Mouse (Mus musculus): ENCODE data around the gene Ldhd. TPM values are rescaled to one million over a fixed set of nuclear protein-coding genes. Genes with fewer than 3 reads are reported as not detected.
A peak's percentile ranks its signal among the peaks of the same experiment; 100 is the strongest.

The Ldhd gene
- polyA plus RNA-seq, 1 experiment from 2014 or later, result 0.09 TPM

DNA sequence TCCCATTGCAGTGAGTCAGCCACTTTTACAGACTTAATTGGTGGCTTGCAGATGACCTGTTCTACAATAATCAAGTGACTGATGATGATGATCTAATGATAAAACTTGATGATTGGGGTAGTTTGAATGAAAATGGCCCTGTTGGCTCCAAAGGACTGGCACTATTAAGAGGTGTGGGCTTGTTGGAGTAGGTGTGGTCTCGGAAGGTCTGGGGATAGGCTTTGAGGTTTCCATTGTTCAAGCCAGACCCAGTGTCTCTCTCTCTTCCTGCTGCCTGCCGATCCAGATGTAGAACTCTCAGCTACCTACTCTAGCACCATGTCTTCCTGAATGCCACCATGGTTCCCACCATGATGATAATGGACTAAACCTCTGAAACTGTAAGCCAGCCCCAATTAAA lies 41.8 kb downstream of the Ldhd start:
- no peak for DNase-seq (ENCODE audit: low spot score)
- Histone ChIP-seq H3K9me3 (replicated peaks) (0 out of 2 replicates have a peak, but pooled peaks cover 4% of the 10 kb centered on the region), H3K27me3 (ENCODE audit: low read depth, poor library complexity, severe bottlenecking) (no peaks in the 10 kb centered on the region), H3K4me1 (peaks cover 12% of the 10 kb centered on the region), H3K36me3 (peaks cover 13% of the 10 kb centered on the region), H3K4me3 (no peak overlapping the region), H3K27ac (replicated peaks) (no peak overlapping the region)
- WGBS, result 94% methylated on average over 2 of the region's 2 CpGs

DNA sequence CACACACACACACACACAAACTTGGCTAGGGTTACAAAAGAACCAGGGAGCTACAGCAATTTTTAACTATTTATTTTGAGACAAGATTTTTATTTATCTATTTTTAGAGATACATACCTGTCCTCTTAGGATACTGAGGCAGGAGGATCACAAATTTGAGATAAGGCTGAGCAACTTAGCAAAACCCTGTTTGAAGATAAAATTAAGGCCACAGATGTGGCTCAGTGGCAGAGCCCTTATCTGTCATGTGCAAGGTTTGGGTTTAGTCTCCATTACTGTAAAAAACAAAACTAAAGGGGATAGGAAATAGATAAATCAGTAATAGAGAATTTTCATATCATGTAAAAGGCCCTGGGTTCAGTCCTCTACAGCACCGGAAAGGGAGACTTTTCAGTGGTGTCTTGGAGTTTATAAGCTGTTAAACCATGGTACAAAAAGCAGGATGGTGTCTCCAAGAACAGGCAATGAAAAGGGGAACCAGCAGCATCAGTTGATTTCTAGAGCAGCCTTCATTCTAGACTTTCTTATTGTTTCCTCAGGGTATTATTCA lies 42.6 kb downstream of the Ldhd start:
- Histone ChIP-seq H3K27ac (replicated peaks) (no peak overlapping the region), H3K27me3 (ENCODE audit: low read depth, poor library complexity, severe bottlenecking) (no peaks in the 10 kb centered on the region), H3K9me3 (replicated peaks) (0 out of 2 replicates have a peak, but pooled peaks cover 4% of the 10 kb centered on the region), H3K4me1 (peaks cover 8% of the 10 kb centered on the region), H3K4me3 (no peak overlapping the region), H3K36me3 (peaks cover 13% of the 10 kb centered on the region)
- WGBS, result 98% methylated on average over 1 of the region's 1 CpGs
- DNase-seq (ENCODE audit: low spot score), result no peak

DNA sequence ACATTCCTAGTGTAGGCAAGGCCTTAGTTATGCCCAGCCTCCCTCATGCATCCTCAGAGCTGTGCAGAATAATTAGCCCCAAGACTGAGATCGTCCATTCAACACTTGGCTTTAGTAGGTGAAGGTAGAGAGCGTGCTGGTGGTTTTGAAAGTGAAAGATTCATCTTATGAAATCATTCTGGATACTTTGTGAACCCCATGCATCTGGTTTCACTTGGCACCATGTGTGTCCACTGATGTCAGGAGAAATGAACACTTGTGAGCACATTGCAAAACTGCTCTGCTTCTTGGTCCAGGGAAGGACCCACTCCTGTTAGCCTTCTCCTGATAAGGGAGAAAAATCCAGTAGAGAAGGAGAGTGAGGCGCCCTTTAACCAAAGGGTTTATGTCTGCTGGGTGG lies 45.2 kb downstream of the Ldhd start:
- 98% methylated on average over 3 of the region's 3 CpGs for WGBS
- no peak for DNase-seq (ENCODE audit: low spot score)
- peaks cover 10% of the 10 kb centered on the region for H3K36me3 ChIP-seq

DNA sequence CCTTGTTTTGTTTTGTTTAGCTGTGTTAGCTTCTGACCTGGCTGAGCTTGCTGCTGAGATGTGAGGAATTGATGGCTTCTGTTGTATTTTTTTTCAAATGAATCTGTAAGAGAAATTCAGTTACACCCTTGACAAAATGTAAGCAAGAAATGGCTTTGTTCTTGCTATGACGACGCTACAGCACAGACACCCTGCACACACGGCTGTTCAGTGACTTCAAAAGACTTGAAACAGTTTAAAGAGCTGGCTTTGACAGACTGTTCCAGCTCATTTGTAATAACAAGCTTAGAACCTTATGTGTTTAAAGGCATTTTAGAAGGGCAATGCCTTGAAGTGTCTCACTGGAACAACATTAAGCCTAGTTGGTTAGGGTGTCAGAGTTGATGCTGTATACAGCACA lies 47.8 kb downstream of the Ldhd start:
- Histone ChIP-seq H3K4me3 (no peak overlapping the region), H3K36me3 (peaks cover 27% of the 10 kb centered on the region), H3K27me3 (ENCODE audit: low read depth, poor library complexity, severe bottlenecking) (no peaks in the 10 kb centered on the region), H3K9me3 (replicated peaks) (0 out of 2 replicates have a peak, but pooled peaks cover 4% of the 10 kb centered on the region), H3K4me1 (peaks cover 9% of the 10 kb centered on the region), H3K27ac (replicated peaks) (no peak overlapping the region)
- 92% methylated on average over 3 of the region's 3 CpGs for WGBS
- no peak for DNase-seq (ENCODE audit: low spot score)

More for the DNA sequence above, 45.2 kb downstream of the Ldhd start:
- Histone ChIP-seq H3K27me3 (ENCODE audit: low read depth, poor library complexity, severe bottlenecking) (no peaks in the 10 kb centered on the region), H3K4me3 (no peak overlapping the region), H3K9me3 (replicated peaks) (0 out of 2 replicates have a peak, but pooled peaks cover 4% of the 10 kb centered on the region), H3K27ac (replicated peaks) (no peak overlapping the region), H3K4me1 (no peaks in the 10 kb centered on the region; the same call in 1 of the 2 replicates)

DNA sequence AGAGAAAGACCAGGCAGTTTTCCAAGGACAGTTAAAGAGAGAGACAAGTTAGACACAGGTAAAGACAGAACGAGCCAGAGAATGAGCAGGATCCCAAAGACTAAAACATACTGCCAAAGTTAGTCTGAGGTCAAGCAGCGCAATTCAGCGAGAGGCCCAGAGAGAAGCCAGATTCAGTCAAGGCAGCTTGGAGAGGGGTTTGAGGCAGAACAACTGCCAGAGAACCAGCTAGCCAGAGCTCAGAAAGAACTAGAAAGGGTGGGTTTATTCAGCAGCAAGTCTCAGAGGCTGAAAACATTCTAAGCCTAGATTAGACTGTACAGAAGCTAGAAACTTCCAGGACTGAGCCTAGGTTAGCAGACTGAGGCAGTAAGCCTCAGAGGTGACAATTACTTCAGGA lies 49.9 kb downstream of the Ldhd start:
- H3K4me3 ChIP-seq, result no peak overlapping the region
- WGBS, result 90% methylated on average over 3 of the region's 3 CpGs
- DNase-seq (ENCODE audit: low spot score), result no peak
- H3K9me3 ChIP-seq (replicated peaks), result peaks cover 4% of the 10 kb centered on the region; the same call in 1 of the 2 replicates
- peaks cover 36% of the 10 kb centered on the region for H3K36me3 ChIP-seq
- H3K4me1 ChIP-seq, result peaks cover 9% of the 10 kb centered on the region
- no peak overlapping the region for H3K27ac ChIP-seq (replicated peaks)
- H3K27me3 ChIP-seq (ENCODE audit: low read depth, poor library complexity, severe bottlenecking), result no peaks in the 10 kb centered on the region

DNA sequence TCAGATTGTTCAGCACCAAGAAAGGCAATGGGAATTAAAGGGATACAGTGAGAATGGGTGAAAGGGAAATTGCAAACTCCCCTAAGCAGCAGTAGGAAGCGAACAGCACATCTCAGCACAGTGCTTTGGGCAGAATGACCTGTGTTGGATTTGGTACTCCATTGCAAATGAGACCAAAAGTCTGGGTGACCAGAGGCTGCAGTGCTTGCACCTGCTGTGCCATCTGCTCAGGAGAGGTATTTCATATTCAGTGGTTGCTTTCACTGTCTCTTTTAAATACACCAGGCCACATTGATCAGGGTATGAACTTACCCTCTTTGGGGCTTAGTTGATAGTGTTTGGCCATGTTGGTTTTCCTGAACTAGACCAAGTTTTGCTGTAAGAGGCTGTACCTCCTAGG lies 50.9 kb downstream of the Ldhd start:
- DNase-seq (ENCODE audit: low spot score), result no peak
- H3K9me3 ChIP-seq (replicated peaks), result peaks cover 4% of the 10 kb centered on the region; the same call in 1 of the 2 replicates
- 100% methylated on average over 1 of the region's 1 CpGs for WGBS
- H3K27me3 ChIP-seq (ENCODE audit: low read depth, poor library complexity, severe bottlenecking), result no peaks in the 10 kb centered on the region
- H3K4me1 ChIP-seq, result peaks cover 9% of the 10 kb centered on the region
- no peak overlapping the region for H3K27ac ChIP-seq (replicated peaks)
- no peak overlapping the region for H3K4me3 ChIP-seq
- peaks cover 43% of the 10 kb centered on the region for H3K36me3 ChIP-seq

DNA sequence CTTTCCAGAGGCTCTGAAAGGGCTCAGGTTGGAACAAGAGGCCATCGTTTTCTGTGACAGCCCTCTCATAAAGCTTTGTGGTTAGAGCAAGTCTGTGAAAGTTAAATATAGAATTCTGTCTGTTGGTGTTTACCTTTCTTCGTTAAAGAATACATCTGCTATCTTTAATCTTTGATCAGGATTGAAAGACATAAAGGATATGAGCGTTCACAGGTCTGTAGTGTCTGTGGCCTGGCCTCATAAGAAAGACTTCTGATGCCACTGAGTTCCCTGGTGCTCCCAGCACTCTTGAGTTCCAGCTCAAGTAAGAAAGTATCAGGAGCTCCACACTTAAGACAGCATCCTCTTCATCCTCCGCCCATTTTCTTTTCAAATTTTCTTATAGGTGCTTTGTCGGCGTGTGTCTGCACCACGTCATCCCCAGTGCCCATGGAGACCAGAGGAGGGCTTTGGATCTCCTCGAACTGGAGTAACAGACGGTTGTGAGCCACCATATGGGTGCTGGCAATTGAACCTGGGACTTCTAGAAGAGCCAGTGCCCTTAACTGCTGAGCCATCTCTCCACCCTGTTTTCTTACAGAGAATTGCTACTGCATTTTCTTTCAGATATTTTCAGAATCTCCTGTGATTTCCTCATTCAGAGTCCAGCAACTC lies 52.2 kb downstream of the Ldhd start:
- Histone ChIP-seq H3K9me3 (replicated peaks) (no peaks in the 10 kb centered on the region; the same call in 1 of the 2 replicates), H3K4me1 (peaks cover 16% of the 10 kb centered on the region), H3K36me3 (peaks cover 35% of the 10 kb centered on the region), H3K4me3 (no peak overlapping the region), H3K27ac (replicated peaks) (no peak overlapping the region), H3K27me3 (ENCODE audit: low read depth, poor library complexity, severe bottlenecking) (no peaks in the 10 kb centered on the region)
- DNase-seq (ENCODE audit: low spot score), result no peak
- 91% methylated on average over 9 of the region's 9 CpGs for WGBS

DNA sequence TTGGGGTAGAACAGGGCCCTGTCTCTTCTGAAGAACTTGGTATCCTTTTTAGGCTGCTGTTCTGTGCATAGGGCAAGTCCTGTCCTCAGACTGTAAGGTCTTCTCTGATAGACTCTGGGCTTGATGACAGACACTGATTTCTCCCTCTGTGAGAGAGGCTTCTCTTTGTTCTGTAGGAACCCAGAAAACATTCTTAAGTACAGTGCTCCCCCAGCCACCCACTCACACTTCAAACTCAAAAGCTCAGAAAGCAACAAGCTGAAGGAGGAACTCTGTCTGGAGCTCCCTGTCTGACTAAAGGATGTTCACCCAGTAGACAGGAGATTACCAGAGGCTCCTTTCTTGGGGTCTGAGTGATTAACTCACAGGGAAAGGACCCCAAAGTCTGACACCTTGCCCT lies 53.7 kb downstream of the Ldhd start:
- H3K9me3 ChIP-seq (replicated peaks), result no peaks in the 10 kb centered on the region; the same call in 1 of the 2 replicates
- H3K4me3 ChIP-seq, result no peak overlapping the region
- H3K27ac ChIP-seq (replicated peaks), result no peak overlapping the region
- H3K36me3 ChIP-seq, result peaks cover 35% of the 10 kb centered on the region
- no peaks in the 10 kb centered on the region for H3K27me3 ChIP-seq (ENCODE audit: low read depth, poor library complexity, severe bottlenecking)
- H3K4me1 ChIP-seq, result peaks cover 31% of the 10 kb centered on the region
- DNase-seq (ENCODE audit: low spot score), result no peak

DNA sequence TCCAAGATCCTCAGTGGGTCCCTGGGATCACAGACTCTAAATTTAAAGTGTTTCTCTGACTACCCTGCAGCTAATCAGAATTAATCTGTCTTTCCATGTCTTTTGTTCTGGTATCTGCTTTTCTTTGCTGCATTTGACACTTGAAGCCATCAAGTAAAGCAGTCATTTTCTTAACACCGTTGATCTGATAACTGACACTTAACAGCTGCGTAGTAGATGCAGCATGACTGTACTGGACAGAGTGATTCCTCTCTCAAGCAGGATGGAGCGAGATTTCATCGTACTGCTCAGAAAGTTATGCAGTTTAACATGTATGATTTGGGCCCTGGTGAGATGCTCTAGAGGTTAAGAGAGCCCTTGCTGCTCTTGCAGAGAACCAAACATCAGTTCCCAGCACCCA lies 54.7 kb downstream of the Ldhd start:
- Histone ChIP-seq H3K27me3 (ENCODE audit: low read depth, poor library complexity, severe bottlenecking) (no peaks in the 10 kb centered on the region), H3K4me3 (no peak overlapping the region), H3K36me3 (peaks cover 35% of the 10 kb centered on the region), H3K9me3 (replicated peaks) (no peaks in the 10 kb centered on the region; the same call in 1 of the 2 replicates), H3K27ac (replicated peaks) (no peak overlapping the region), H3K4me1 (peaks cover 31% of the 10 kb centered on the region)
- no peak for DNase-seq (ENCODE audit: low spot score)
- 96% methylated on average over 4 of the region's 4 CpGs for WGBS

DNA sequence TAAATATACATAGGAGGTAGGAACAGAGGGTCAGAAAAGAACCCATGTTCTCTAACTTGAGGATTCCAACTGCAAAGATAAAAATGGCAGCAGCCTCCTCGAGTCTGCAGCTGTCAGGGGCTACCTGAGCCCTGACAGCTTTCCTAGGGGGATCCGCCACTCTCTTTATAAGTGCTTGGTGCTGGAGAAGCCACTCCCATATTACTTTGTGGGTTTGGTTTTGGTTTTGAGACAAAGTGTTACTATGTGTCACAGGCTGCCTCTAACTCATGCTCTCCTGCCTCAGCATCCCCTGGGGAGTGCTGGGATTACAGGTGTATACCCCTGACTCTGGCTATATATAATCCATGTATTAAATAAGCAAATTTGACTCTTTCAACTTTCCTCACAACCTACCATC lies 56.2 kb downstream of the Ldhd start:
- WGBS, result 88% methylated on average over 2 of the region's 2 CpGs
- H3K4me1 ChIP-seq, result peaks cover 35% of the 10 kb centered on the region
- no peak for DNase-seq (ENCODE audit: low spot score)

More for the DNA sequence above, 56.2 kb downstream of the Ldhd start:
- peaks cover 28% of the 10 kb centered on the region for H3K36me3 ChIP-seq
- H3K9me3 ChIP-seq (replicated peaks), result no peaks in the 10 kb centered on the region; the same call in 1 of the 2 replicates
- H3K27ac ChIP-seq (replicated peaks), result 0 out of 2 replicates have a peak overlapping the region, but pooled peaks have one; percentile 43
- no peak overlapping the region for H3K4me3 ChIP-seq
- no peaks in the 10 kb centered on the region for H3K27me3 ChIP-seq (ENCODE audit: low read depth, poor library complexity, severe bottlenecking)

Other genes with a start within 250 kb of the Ldhd start
- gene Fa2h, start 236.6 kb downstream of the Ldhd start, polyA plus RNA-seq (2016; fragmentation: Nextera tagmentation; extraction: Ambion mirVana), result 0.07 TPM in 1 of 2 replicates, not detected in the other
- gene Wdr59, start 108.3 kb downstream of the Ldhd start, polyA plus RNA-seq (2016; fragmentation: Nextera tagmentation; extraction: Ambion mirVana), result 4.2 and 4.8 TPM in 2 replicates
- 28.1 and 32.2 TPM in 2 replicates for gene Znrf1, start 94.3 kb downstream of the Ldhd start, polyA plus RNA-seq (2016; fragmentation: Nextera tagmentation; extraction: Ambion mirVana)
- gene Zfp1, start 13.0 kb upstream of the Ldhd start, polyA plus RNA-seq (2016; fragmentation: Nextera tagmentation; extraction: Ambion mirVana), result 22.2 and 22.4 TPM in 2 replicates
- gene Ctrb1, start 60.6 kb upstream of the Ldhd start, polyA plus RNA-seq (2016; fragmentation: Nextera tagmentation; extraction: Ambion mirVana), result not detected in 2 replicates
- 52.4 and 53.7 TPM in 2 replicates for gene Bcar1, start 113.4 kb upstream of the Ldhd start, polyA plus RNA-seq (2016; fragmentation: Nextera tagmentation; extraction: Ambion mirVana)
- gene Cfdp1, start 223.9 kb upstream of the Ldhd start, polyA plus RNA-seq (2016; fragmentation: Nextera tagmentation; extraction: Ambion mirVana), result 205 and 225 TPM in 2 replicates
- 10.3 TPM in 2 replicates for gene Tmem170, start 246.4 kb upstream of the Ldhd start, polyA plus RNA-seq (2016; fragmentation: Nextera tagmentation; extraction: Ambion mirVana)